8 mouse cellular contexts compared by ENCODE assay signal in genomic region chr8:106138616-106139015, GRCm38 (mm10). TPM values are rescaled to one million over a fixed set of nuclear protein-coding genes. Genes with fewer than 3 reads are reported as not detected.
A peak's percentile ranks its signal among the peaks of the same experiment; 100 is the strongest.
DNase-seq lines count a peak whose midpoint lies in the region; ATAC-seq and TF ChIP-seq lines count a peak whose summit lies in the region.
"Had no signal": no experiment of that assay in that cellular context is flagged by ENCODE, and none has a peak within 500 bp of the region (broad histone marks: within the 10 kb centered on the region; RNA-seq: fewer than 3 reads in every experiment).

No protein-coding gene starts in this region.

- TF ChIP-seq POLR2A in limb, embryonic 14.5 days (IDR thresholded peaks at IDR 0.05; ENCODE audit: borderline replicate concordance, extremely low read depth, insufficient read depth, insufficient read length): no peak

- H3K4me2 ChIP-seq in forebrain, embryonic 14.5 days (ENCODE audit: low read length): peak overlapping the region; percentile 60
- peak overlapping the region; percentile 93 for H3K4me2 ChIP-seq in limb, embryonic 14.5 days (replicated peaks; ENCODE audit: low read depth, low read length, severe bottlenecking)
- H3K4me2 ChIP-seq in stomach, embryonic 15.5 days: peak overlapping the region; percentile 86

- DNase-seq in forebrain, embryonic 14.5 days (ENCODE audit: low spot score): no peak
- no peak for DNase-seq in limb, embryonic 14.5 days (ENCODE audit: low spot score)
- DNase-seq in thymus, postnatal 25 days: no peak
- DNase-seq: thymus, adult 18-20 months had no signal

- H3K4me1 ChIP-seq in megakaryocyte, embryonic 14.5 days: peaks cover 72% of the 10 kb centered on the region
- H3K4me1 ChIP-seq in forebrain, embryonic 14.5 days (ENCODE audit: control insufficient read depth, insufficient read depth, low read length): peaks cover 11% of the 10 kb centered on the region
- H3K4me1 ChIP-seq in limb, embryonic 14.5 days (ENCODE audit: control insufficient read depth, insufficient read depth, low read length): peaks cover 16% of the 10 kb centered on the region
- peaks cover 17% of the 10 kb centered on the region for H3K4me1 ChIP-seq in stomach, embryonic 15.5 days

- peaks cover 29% of the 10 kb centered on the region for H3K27me3 ChIP-seq in megakaryocyte, embryonic 14.5 days (replicated peaks)
- peaks cover 54% of the 10 kb centered on the region for H3K27me3 ChIP-seq in forebrain, embryonic 14.5 days (replicated peaks; ENCODE audit: control insufficient read depth, insufficient read depth, low read length)
- H3K27me3 ChIP-seq in limb, embryonic 14.5 days (ENCODE audit: control insufficient read depth, insufficient read depth, low read length): peaks cover 41% of the 10 kb centered on the region
- peaks cover 30% of the 10 kb centered on the region for H3K27me3 ChIP-seq in stomach, embryonic 15.5 days (replicated peaks)

- ATAC-seq in megakaryocyte, adult 5-6 weeks (ENCODE audit: poor library complexity, severe bottlenecking): no peak
- no peak for ATAC-seq in forebrain, embryonic 14.5 days
- ATAC-seq in limb, embryonic 14.5 days (ENCODE audit: low FRiP score, low read depth): no peak
- no peak for ATAC-seq in stomach, embryonic 15.5 days (ENCODE audit: insufficient read depth, low FRiP score, low read depth)
- no peak for ATAC-seq in megakaryocyte-erythroid progenitor cell, adult 5-6 weeks (replicated peaks; ENCODE audit: low FRiP score, low TSS enrichment, poor library complexity, severe bottlenecking)

- H3K4me3 ChIP-seq in megakaryocyte, embryonic 14.5 days (replicated peaks): peak overlapping the region; percentile 93
- peak overlapping the region; percentile 38 for H3K4me3 ChIP-seq in forebrain, embryonic 14.5 days (ENCODE audit: low read depth, low read length)
- H3K4me3 ChIP-seq in limb, embryonic 14.5 days (replicated peaks; ENCODE audit: low read length): peak overlapping the region; percentile 49
- peak overlapping the region; percentile 47 for H3K4me3 ChIP-seq in stomach, embryonic 15.5 days (replicated peaks)

- WGBS in forebrain, embryonic 14.5 days: 23% methylated on average over 7 of the region's 7 CpGs
- 18% methylated on average over 7 of the region's 7 CpGs for WGBS in limb, embryonic 14.5 days
- WGBS in stomach, embryonic 15.5 days: 11% methylated on average over 7 of the region's 7 CpGs

- H3K9me3 ChIP-seq in megakaryocyte, embryonic 14.5 days: no peaks in the 10 kb centered on the region
- no peaks in the 10 kb centered on the region for H3K9me3 ChIP-seq in forebrain, embryonic 14.5 days (replicated peaks; ENCODE audit: control insufficient read depth, low read length)
- no peaks in the 10 kb centered on the region for H3K9me3 ChIP-seq in limb, embryonic 14.5 days (ENCODE audit: control insufficient read depth, low read length)
- no peaks in the 10 kb centered on the region for H3K9me3 ChIP-seq in stomach, embryonic 15.5 days

- peak overlapping the region; percentile 48; the same call in 1 of the 2 replicates for H3K9ac ChIP-seq in forebrain, embryonic 14.5 days (ENCODE audit: low read length)
- H3K9ac ChIP-seq in limb, embryonic 14.5 days (ENCODE audit: low read depth, low read length, severe bottlenecking): peak overlapping the region; percentile 54
- H3K9ac ChIP-seq in stomach, embryonic 15.5 days: no peak overlapping the region

- no peak overlapping the region for H3K27ac ChIP-seq in forebrain, embryonic 14.5 days (ENCODE audit: low read depth, low read length)
- 0 out of 2 replicates have a peak overlapping the region, but pooled peaks have one; percentile 27 for H3K27ac ChIP-seq in limb, embryonic 14.5 days (replicated peaks; ENCODE audit: low read depth, low read length)
- H3K27ac ChIP-seq in stomach, embryonic 15.5 days: peak overlapping the region; percentile 88

- H3K36me3 ChIP-seq in megakaryocyte, embryonic 14.5 days (replicated peaks; ENCODE audit: low read length): peaks cover 3% of the 10 kb centered on the region
- H3K36me3 ChIP-seq in forebrain, embryonic 14.5 days (ENCODE audit: control insufficient read depth, insufficient read depth, low read length): no peaks in the 10 kb centered on the region
- H3K36me3 ChIP-seq in limb, embryonic 14.5 days (ENCODE audit: control insufficient read depth, insufficient read depth, low read length): no peaks in the 10 kb centered on the region
- no peaks in the 10 kb centered on the region for H3K36me3 ChIP-seq in stomach, embryonic 15.5 days

RNA-seq across cellular contexts. Expression of gene Esrp2, which starts 1.8 kb away (rescaled TPM):
- polyA plus RNA-seq in megakaryocyte, embryonic 14.5 days (2012; ENCODE audit: insufficient read depth, low replicate concordance): 1.6 and 7.5 TPM in 2 replicates
- not detected in 2 replicates for total RNA-seq in megakaryocyte, adult 5-6 weeks (2015)
- total RNA-seq in megakaryocyte, adult 5-6 weeks (2017): not detected in 2 replicates
- 0.15 TPM in 1 of 2 replicates, not detected in the other for polyA plus RNA-seq in forebrain, embryonic 14.5 days (2014; fragmentation: Nextera tagmentation; extraction: Ambion mirVana)
- 29.5 and 34.3 TPM in 2 replicates for polyA plus RNA-seq in limb, embryonic 14.5 days (2012; rRNA removed)
- polyA plus RNA-seq in limb, embryonic 14.5 days (2014; fragmentation: Nextera tagmentation; extraction: Ambion mirVana): 38.8 and 38.9 TPM in 2 replicates
- polyA plus RNA-seq in stomach, embryonic 15.5 days (2015; fragmentation: Nextera tagmentation; extraction: Ambion mirVana): 45.8 and 46.1 TPM in 2 replicates
- total RNA-seq in megakaryocyte-erythroid progenitor cell, adult 5-6 weeks (2014; fragmentation: Nextera tagmentation): 0.68 and 1.4 TPM in 2 replicates
- not detected in 2 replicates for total RNA-seq in megakaryocyte-erythroid progenitor cell, adult 5-6 weeks (2017)

RNA-seq across cellular contexts. Expression of gene Pla2g15, which starts 11.6 kb away (rescaled TPM):
- 16.9 and 32.0 TPM in 2 replicates for polyA plus RNA-seq in megakaryocyte, embryonic 14.5 days (2012; ENCODE audit: insufficient read depth, low replicate concordance)
- total RNA-seq in megakaryocyte, adult 5-6 weeks (2015): 13.8 and 15.8 TPM in 2 replicates
- total RNA-seq in megakaryocyte, adult 5-6 weeks (2017): 12.9 and 15.8 TPM in 2 replicates
- polyA plus RNA-seq in forebrain, embryonic 14.5 days (2014; fragmentation: Nextera tagmentation; extraction: Ambion mirVana): 7.8 and 7.9 TPM in 2 replicates
- polyA plus RNA-seq in limb, embryonic 14.5 days (2012; rRNA removed): 13.7 and 15.0 TPM in 2 replicates
- 6.3 and 7.8 TPM in 2 replicates for polyA plus RNA-seq in limb, embryonic 14.5 days (2014; fragmentation: Nextera tagmentation; extraction: Ambion mirVana)
- 11.9 and 12.3 TPM in 2 replicates for polyA plus RNA-seq in stomach, embryonic 15.5 days (2015; fragmentation: Nextera tagmentation; extraction: Ambion mirVana)
- total RNA-seq in megakaryocyte-erythroid progenitor cell, adult 5-6 weeks (2014; fragmentation: Nextera tagmentation): 2.7 and 3.2 TPM in 2 replicates
- total RNA-seq in megakaryocyte-erythroid progenitor cell, adult 5-6 weeks (2017): 0.84 and 3.2 TPM in 2 replicates

RNA-seq across cellular contexts. Expression of gene Slc7a6, which starts 30.0 kb away (rescaled TPM):
- polyA plus RNA-seq in megakaryocyte, embryonic 14.5 days (2012; ENCODE audit: insufficient read depth, low replicate concordance): 3.1 and 3.6 TPM in 2 replicates
- total RNA-seq in megakaryocyte, adult 5-6 weeks (2015): 9.7 and 10.3 TPM in 2 replicates
- 7.6 and 9.4 TPM in 2 replicates for total RNA-seq in megakaryocyte, adult 5-6 weeks (2017)
- polyA plus RNA-seq in forebrain, embryonic 14.5 days (2014; fragmentation: Nextera tagmentation; extraction: Ambion mirVana): 78.2 and 86.3 TPM in 2 replicates
- polyA plus RNA-seq in limb, embryonic 14.5 days (2012; rRNA removed): 42.1 and 57.6 TPM in 2 replicates
- polyA plus RNA-seq in limb, embryonic 14.5 days (2014; fragmentation: Nextera tagmentation; extraction: Ambion mirVana): 55.7 and 73.1 TPM in 2 replicates
- 39.8 and 47.3 TPM in 2 replicates for polyA plus RNA-seq in stomach, embryonic 15.5 days (2015; fragmentation: Nextera tagmentation; extraction: Ambion mirVana)
- 2.6 and 4.2 TPM in 2 replicates for total RNA-seq in megakaryocyte-erythroid progenitor cell, adult 5-6 weeks (2014; fragmentation: Nextera tagmentation)
- total RNA-seq in megakaryocyte-erythroid progenitor cell, adult 5-6 weeks (2017): 5.1 and 6.7 TPM in 2 replicates

Comparison
In these comparisons a context has a peak if more than half of its experiments do, and no peak if none do; other contexts are left out.
1. H3K4me3 ChIP-seq: peak in every context shown above with its lines; median percentile 93 in megakaryocyte, embryonic 14.5 days; 49 in limb, embryonic 14.5 days; 47 in stomach, embryonic 15.5 days; 38 in forebrain, embryonic 14.5 days.